Mouse (Mus musculus): ENCODE data around the gene Ckap5.

DNA sequence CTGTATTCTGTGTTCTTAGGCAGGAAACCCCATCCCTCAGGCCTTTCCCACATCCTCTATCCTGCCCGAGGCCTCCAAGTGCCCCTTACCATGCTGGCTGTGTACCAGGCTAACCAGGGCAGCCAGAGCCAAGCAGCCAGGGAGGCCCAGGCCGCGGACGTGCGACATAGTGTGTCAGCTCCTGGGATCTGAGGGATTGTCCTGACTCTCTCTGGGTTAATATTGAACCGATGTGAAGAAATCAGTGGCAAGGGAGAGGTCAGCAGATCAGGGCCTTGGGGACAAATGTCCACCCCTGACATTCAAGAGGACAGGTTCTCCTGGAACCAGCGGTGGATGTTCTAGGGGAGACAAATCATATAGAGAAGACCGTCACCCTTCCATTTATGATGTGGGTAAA, 109.7 kb downstream of the Ckap5 start, which contains the start of gene F2:
- no peak for TF ChIP-seq POLR2A (IDR thresholded peaks at IDR 0.05; ENCODE audit: borderline replicate concordance, low read depth, low read length)
- no peak for TF ChIP-seq CTCF (IDR thresholded peaks at IDR 0.05; ENCODE audit: low read depth, low read length)

All from bone marrow macrophage, adult 2 months (primary cell).